Mouse (Mus musculus) G1E (cell line): ENCODE measurements around the gene Gm1043. TPM values are rescaled to one million over a fixed set of nuclear protein-coding genes. Genes with fewer than 3 reads are reported as not detected.

Source experiments
- ATAC-seq: 2 replicates; pipeline ENCODE4 v1.8.0; 2016; ENCODE audit warnings: mild to moderate bottlenecking; ENCODE audit not compliant: insufficient number of reproducible peaks, poor library complexity, low FRiP score, severe bottlenecking; ENCODE audit errors: extremely low read depth
- DNase-seq: peaks from one replicate; pipeline ENCODE4 v3.0.0; 2012; ENCODE audit warnings: low spot score
- H3K27me3 ChIP-seq: 2 replicates; pipeline ENCODE4 v1.6.1; 2012; ENCODE audit warnings: mild to moderate bottlenecking, low read length, inconsistent platforms; ENCODE audit not compliant: insufficient read depth
- H3K36me3 ChIP-seq: replicated peaks from 2 replicates; pipeline ENCODE3; 2012; ENCODE audit warnings: mild to moderate bottlenecking, inconsistent platforms
- H3K4me1 ChIP-seq: 2 replicates; pipeline ENCODE4 v1.6.1; 2012; ENCODE audit warnings: low read depth, low read length, inconsistent platforms, mixed read lengths; ENCODE audit not compliant: insufficient read depth
- H3K4me3 ChIP-seq: 2 replicates; pipeline ENCODE4 v1.5.1; 2012; ENCODE audit warnings: low read depth, mild to moderate bottlenecking, inconsistent platforms, low read length, moderate library complexity, mixed read lengths
- H3K9me3 ChIP-seq: replicated peaks from 2 replicates; pipeline ENCODE4 v1.6.1; 2012; ENCODE audit warnings: inconsistent platforms
- CTCF ChIP-seq: IDR thresholded peaks from 2 replicates; pipeline ENCODE4 v1.5.1; 2012; ENCODE audit warnings: low read depth, low read length, inconsistent platforms, mixed read lengths
- GATA1 ChIP-seq: IDR thresholded peaks from 2 replicates; pipeline ENCODE4 v1.6.1; 2012; ENCODE audit warnings: borderline replicate concordance, low read length, inconsistent platforms, mixed read lengths
- GATA2 ChIP-seq: IDR thresholded peaks from 2 replicates; pipeline ENCODE4 v1.6.1; 2012; ENCODE audit warnings: low read depth, low read length, inconsistent platforms, borderline replicate concordance
- POLR2AphosphoS5 ChIP-seq: IDR thresholded peaks from 2 replicates; pipeline ENCODE4 v1.6.1; 2012; ENCODE audit warnings: low read depth, low read length, inconsistent platforms; ENCODE audit not compliant: insufficient replicate concordance
- TAL1 ChIP-seq: conservative IDR thresholded peaks from 2 replicates; pipeline ENCODE4 v1.6.1; 2012; ENCODE audit warnings: low read depth, low read length, inconsistent platforms, mixed read lengths
- polyA plus RNA-seq: library from polyadenylated mRNA; stranded (reverse); fragments of >175 nt; gene quantifications from 2 replicates; pipeline ENCODE4 v1.2.3, GENCODE M21; 2012
- total RNA-seq, 2 experiments: library from RNA; stranded (forward) in 1 of 2; stranded (reverse) in 1 of 2; fragments of 200-1000 nt in 1 of 2; fragments of >200 nt in 1 of 2; fragmentation: Nextera tagmentation in 1 of 2; gene quantifications; 2 replicates each; pipeline ENCODE4 v1.2.3; 2014 to 2017

Gm1043 gene
- total and polyA plus RNA-seq, 3 experiments, result 0.38 TPM; not detected in 2

GRCm38 (mm10) chr5:37050521-37051373 is 34.4 kb upstream of the Gm1043 start:
- H3K4me3 ChIP-seq, result no peak overlapping the region

DNA sequence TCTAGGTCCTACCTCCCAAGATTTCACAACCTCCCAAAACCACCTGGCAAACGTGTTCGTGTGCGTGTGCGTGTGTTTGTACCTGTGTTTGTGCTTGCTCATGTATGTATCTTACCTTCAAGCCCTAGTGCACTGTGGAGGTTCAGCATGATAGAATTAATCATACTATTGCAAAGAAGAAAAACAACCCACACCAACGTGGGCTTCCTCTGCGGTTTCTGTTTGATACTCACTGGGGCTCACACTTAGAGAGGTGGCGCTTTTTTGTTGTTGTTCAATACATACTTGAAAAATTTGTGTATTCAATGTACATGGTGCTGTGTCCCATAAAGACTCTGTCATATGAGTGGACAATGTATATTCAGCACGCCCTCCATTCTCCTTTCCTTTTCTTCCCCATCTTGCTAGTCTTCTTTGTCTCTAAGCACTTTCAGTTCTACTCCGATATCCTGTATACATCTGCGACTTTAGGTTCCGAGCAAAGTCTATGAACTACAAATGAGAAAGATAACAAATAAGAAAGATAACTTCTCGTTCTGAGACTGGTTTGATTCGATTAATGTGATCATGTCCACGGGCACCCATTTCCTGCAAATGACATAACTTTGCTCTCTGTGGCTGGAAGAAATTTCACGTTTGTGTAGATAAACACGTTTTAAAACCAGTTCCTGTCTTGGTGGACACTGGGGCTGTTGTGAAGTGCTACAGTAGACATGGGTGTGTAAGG is 33.6 kb upstream of the Gm1043 start:
- ATAC-seq (no peak), DNase-seq (no peak)
- H3K9me3 ChIP-seq, result peaks cover 30% of the 10 kb centered on the region
- H3K27me3 ChIP-seq, result no peaks in the 10 kb centered on the region
- H3K4me3 ChIP-seq, result no peak overlapping the region
- TF ChIP-seq GATA2, result no peak
- no peak for TF ChIP-seq POLR2AphosphoS5
- TF ChIP-seq TAL1, result no peak
- TF ChIP-seq GATA1, result no peak
- TF ChIP-seq CTCF, result no peak
- no peaks in the 10 kb centered on the region for H3K36me3 ChIP-seq
- no peaks in the 10 kb centered on the region for H3K4me1 ChIP-seq

More at GRCm38 (mm10) chr5:37050521-37051373, 34.4 kb upstream of the Gm1043 start:
- no peak for ATAC-seq
- H3K27me3 ChIP-seq, result no peaks in the 10 kb centered on the region
- no peaks in the 10 kb centered on the region for H3K4me1 ChIP-seq
- TF ChIP-seq POLR2AphosphoS5, result no peak
- no peak for TF ChIP-seq TAL1
- TF ChIP-seq GATA2, result no peak
- TF ChIP-seq GATA1, result no peak
- TF ChIP-seq CTCF, result no peak
- H3K36me3 ChIP-seq, result no peaks in the 10 kb centered on the region
- peaks cover 30% of the 10 kb centered on the region for H3K9me3 ChIP-seq
- DNase-seq, result no peak

DNA sequence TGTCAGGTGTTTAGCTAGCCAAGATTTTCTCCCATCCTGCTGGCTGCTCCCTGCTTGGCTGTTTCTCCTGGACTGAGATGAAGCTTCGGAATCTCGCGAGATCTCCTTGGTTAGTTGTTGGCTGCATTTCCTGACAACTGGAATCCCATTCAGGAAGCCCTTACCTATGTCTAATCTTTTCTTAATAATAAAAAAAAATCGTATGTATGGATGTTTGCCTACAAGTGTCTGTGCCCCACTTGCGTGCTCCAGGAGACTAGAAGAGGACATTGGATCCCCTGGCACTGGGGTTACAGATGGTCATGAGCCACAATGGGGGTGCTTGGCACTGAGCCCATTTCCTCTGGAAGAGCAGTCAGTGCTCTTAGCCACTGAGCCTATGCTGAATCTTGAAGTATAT is 32.3 kb upstream of the Gm1043 start:
- ATAC-seq (no peak), DNase-seq (no peak)
- Histone ChIP-seq H3K27me3 (no peaks in the 10 kb centered on the region), H3K4me1 (no peaks in the 10 kb centered on the region), H3K4me3 (no peak overlapping the region), H3K36me3 (no peaks in the 10 kb centered on the region), H3K9me3 (peaks cover 30% of the 10 kb centered on the region)
- TF ChIP-seq GATA2, result no peak
- TF ChIP-seq POLR2AphosphoS5, result no peak
- TF ChIP-seq GATA1, result no peak
- TF ChIP-seq CTCF, result no peak
- no peak for TF ChIP-seq TAL1

DNA sequence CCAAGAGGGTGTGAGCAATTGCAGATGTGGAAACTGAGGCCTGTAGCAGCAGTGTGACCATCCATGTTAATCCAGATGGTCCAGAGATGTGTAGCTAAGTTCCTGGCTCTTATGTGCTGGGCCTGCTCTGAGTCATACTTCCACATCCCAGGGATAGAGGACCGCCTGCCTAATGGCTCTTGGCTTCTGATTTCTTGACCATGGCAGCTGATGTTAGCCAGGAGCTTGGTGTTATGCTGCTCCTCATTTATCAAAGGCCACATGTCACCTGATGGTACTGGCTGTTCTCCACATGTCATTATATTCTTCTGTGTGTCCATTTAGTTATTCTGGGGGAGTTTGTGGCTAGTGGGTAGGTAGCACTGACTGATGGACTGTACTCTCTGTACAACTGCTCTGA is 29.4 kb upstream of the Gm1043 start:
- no peaks in the 10 kb centered on the region for H3K36me3 ChIP-seq
- no peaks in the 10 kb centered on the region for H3K27me3 ChIP-seq
- ATAC-seq, result no peak
- TF ChIP-seq GATA1, result no peak
- TF ChIP-seq GATA2, result no peak
- no peak for TF ChIP-seq CTCF
- TF ChIP-seq POLR2AphosphoS5, result no peak
- TF ChIP-seq TAL1, result no peak
- H3K4me3 ChIP-seq, result no peak overlapping the region
- DNase-seq, result no peak
- H3K9me3 ChIP-seq, result peaks cover 33% of the 10 kb centered on the region
- no peaks in the 10 kb centered on the region for H3K4me1 ChIP-seq

DNA sequence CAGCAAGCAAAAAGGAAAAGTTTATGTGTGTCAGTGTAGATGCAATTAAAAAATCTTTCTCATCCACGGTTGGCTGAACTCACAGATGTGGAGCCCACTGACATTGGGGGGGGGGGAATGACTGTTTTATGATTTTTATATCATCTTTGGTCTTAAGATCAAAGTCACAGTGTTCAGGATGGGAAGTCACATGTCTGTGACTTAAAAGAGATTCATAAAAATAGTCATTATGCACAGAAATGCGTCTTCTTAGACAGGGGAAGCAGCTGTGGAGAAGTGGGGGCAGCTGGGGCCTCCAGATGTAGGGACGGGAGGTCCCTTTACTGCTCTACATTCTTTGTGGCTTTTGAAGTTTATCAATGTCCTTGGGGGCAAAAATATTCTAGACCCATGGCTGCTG is 28.7 kb upstream of the Gm1043 start:
- TF ChIP-seq CTCF (no peak), TAL1 (no peak), GATA1 (no peak), GATA2 (no peak), POLR2AphosphoS5 (no peak)
- no peak for DNase-seq

DNA sequence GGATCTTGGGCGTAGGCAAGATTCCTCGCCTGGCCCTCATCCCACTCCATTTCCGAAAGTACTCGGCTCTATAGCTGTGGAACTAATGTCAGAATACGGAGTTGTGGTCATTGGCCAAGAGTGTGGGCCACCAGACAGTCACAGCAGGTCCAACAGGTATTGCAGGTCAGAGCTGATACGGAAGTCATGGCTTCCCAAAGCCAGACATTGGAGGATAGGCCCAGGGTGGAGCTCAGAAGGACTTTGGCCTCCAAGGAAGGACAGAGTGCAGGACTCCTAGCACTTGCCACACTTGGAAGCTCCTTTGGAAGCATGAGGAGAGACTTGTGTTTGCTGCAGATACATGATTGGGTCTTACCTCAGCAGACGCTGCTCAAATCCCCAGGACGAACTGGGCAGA is 23.6 kb upstream of the Gm1043 start:
- Histone ChIP-seq H3K4me3 (no peak overlapping the region), H3K4me1 (no peaks in the 10 kb centered on the region), H3K27me3 (no peaks in the 10 kb centered on the region), H3K36me3 (no peaks in the 10 kb centered on the region), H3K9me3 (peaks cover 36% of the 10 kb centered on the region)
- ATAC-seq (no peak), DNase-seq (no peak)
- no peak for TF ChIP-seq TAL1
- TF ChIP-seq GATA2, result no peak
- TF ChIP-seq CTCF, result no peak
- no peak for TF ChIP-seq GATA1
- no peak for TF ChIP-seq POLR2AphosphoS5

More for the DNA sequence above, 28.7 kb upstream of the Gm1043 start:
- no peak for ATAC-seq
- H3K4me3 ChIP-seq, result no peak overlapping the region
- peaks cover 34% of the 10 kb centered on the region for H3K9me3 ChIP-seq
- H3K27me3 ChIP-seq, result no peaks in the 10 kb centered on the region
- H3K4me1 ChIP-seq, result no peaks in the 10 kb centered on the region
- H3K36me3 ChIP-seq, result no peaks in the 10 kb centered on the region
